Mouse (Mus musculus): ENCODE results near the gene Pef1. TPM values are rescaled to one million over a fixed set of nuclear protein-coding genes. Genes with fewer than 3 reads are reported as not detected.

Pef1 gene
- polyA plus RNA-seq, 1 experiment from 2014 or later: 41.3 TPM

GRCm38 (mm10) chr4:130103632-130104031, 1.3 kb downstream of the Pef1 start:
- ATAC-seq (ENCODE audit: low read depth) (no peak), DNase-seq (no peak)
- Histone ChIP-seq H3K9ac (no peak overlapping the region), H3K4me1 (replicated peaks) (peaks cover 20% of the 10 kb centered on the region), H3K4me2 (no peak overlapping the region), H3K27me3 (peaks cover 18% of the 10 kb centered on the region), H3K36me3 (no peaks in the 10 kb centered on the region), H3K4me3 (replicated peaks) (no peak overlapping the region), H3K9me3 (replicated peaks) (0 out of 2 replicates have a peak, but pooled peaks cover 6% of the 10 kb centered on the region), H3K27ac (no peak overlapping the region)
- 67% methylated on average over 12 of the region's 12 CpGs for WGBS (ENCODE audit: insufficient replicate concordance)

- Histone ChIP-seq H3K4me3 (replicated peaks) (no peak overlapping the region), H3K9ac (no peak overlapping the region), H3K27ac (no peak overlapping the region), H3K4me2 (no peak overlapping the region), H3K27me3 (peaks cover 16% of the 10 kb centered on the region), H3K9me3 (replicated peaks) (0 out of 2 replicates have a peak, but pooled peaks cover 6% of the 10 kb centered on the region), H3K4me1 (replicated peaks) (peaks cover 29% of the 10 kb centered on the region), H3K36me3 (no peaks in the 10 kb centered on the region)
- no peak for ATAC-seq (ENCODE audit: low read depth)
- 26% methylated on average over 4 of the region's 4 CpGs for WGBS (ENCODE audit: insufficient replicate concordance)
- no peak for DNase-seq
Observed at GRCm38 (mm10) chr4:130104584-130104983, 2.2 kb downstream of the Pef1 start.

- H3K4me3 ChIP-seq (replicated peaks): peak overlapping the region; percentile 82
- H3K4me1 ChIP-seq (replicated peaks): peaks cover 51% of the 10 kb centered on the region
- DNase-seq (no peak), ATAC-seq (ENCODE audit: low read depth) (peak; percentile 21)
- WGBS (ENCODE audit: insufficient replicate concordance): 10% methylated on average over 14 of the region's 14 CpGs
- H3K4me2 ChIP-seq: peak overlapping the region; percentile 52
- peaks cover 3% of the 10 kb centered on the region; the same call in 1 of the 2 replicates for H3K27me3 ChIP-seq
- H3K9ac ChIP-seq: peak overlapping the region; percentile 79; the same call in 1 of the 2 replicates
- no peaks in the 10 kb centered on the region for H3K36me3 ChIP-seq
- peak overlapping the region; percentile 90 for H3K27ac ChIP-seq
- 0 out of 2 replicates have a peak, but pooled peaks cover 6% of the 10 kb centered on the region for H3K9me3 ChIP-seq (replicated peaks)
Observed at GRCm38 (mm10) chr4:130107065-130107443, 4.7 kb downstream of the Pef1 start.

- peak overlapping the region; percentile 76 for H3K4me2 ChIP-seq
- DNase-seq (peak; percentile 99), ATAC-seq (ENCODE audit: low read depth) (peak; percentile 91)
- under 1% methylated on average over 39 of the region's 39 CpGs for WGBS (ENCODE audit: insufficient replicate concordance)
- H3K27ac ChIP-seq: peak overlapping the region; percentile 90
- H3K4me1 ChIP-seq (replicated peaks): peaks cover 56% of the 10 kb centered on the region
- no peaks in the 10 kb centered on the region for H3K27me3 ChIP-seq
- H3K36me3 ChIP-seq: no peaks in the 10 kb centered on the region
- peak overlapping the region; percentile 82 for H3K4me3 ChIP-seq (replicated peaks)
- H3K9ac ChIP-seq: peak overlapping the region; percentile 79
- H3K9me3 ChIP-seq (replicated peaks): 0 out of 2 replicates have a peak, but pooled peaks cover 6% of the 10 kb centered on the region
Observed at GRCm38 (mm10) chr4:130107444-130108131, 5.2 kb downstream of the Pef1 start.

DNA sequence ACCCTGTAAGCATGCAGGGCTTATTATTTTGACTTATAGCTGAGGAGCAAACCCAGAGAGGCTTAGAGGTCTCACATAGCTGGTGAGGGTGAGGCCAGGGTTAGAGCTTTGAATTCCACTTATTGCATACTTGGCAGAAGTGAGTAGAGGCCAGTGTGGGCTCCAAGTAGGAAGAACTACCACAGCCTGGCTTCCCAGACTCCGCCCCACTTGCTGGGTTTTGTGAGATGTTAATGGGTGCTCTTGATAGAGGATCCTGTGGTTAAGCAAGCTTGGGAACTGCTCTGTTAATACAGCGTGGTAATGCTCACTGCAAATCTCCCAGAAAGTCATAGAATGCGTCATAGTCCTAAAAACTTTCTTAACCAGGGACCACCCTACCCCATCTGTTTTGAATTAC, 6.6 kb downstream of the Pef1 start:
- peak overlapping the region; percentile 79 for H3K9ac ChIP-seq
- H3K4me1 ChIP-seq (replicated peaks): peaks cover 62% of the 10 kb centered on the region
- peak overlapping the region; percentile 82 for H3K4me3 ChIP-seq (replicated peaks)

DNA sequence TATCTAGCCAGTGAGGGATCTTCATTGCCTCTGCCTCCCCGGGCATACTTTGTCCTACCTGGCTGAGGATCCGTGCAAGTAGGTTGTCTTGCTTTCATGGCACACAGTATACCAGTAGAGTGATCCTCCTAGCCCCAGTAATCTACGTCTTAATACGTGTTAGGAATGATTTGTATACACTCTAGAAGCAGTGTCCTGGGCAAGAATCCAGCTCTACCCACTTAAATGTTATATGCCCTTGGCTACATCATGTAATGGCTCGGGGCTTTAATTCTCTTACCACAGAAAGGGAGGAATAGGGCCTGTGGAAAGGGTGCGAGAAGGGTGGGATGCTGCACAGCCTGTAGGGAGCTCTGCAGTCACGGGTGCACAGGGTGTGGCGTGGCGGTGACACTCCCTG, 7.3 kb downstream of the Pef1 start:
- 76% methylated on average over 9 of the region's 9 CpGs for WGBS (ENCODE audit: insufficient replicate concordance)
- DNase-seq (no peak), ATAC-seq (ENCODE audit: low read depth) (no peak)
- H3K27ac ChIP-seq: peak overlapping the region; percentile 6; the same call in 1 of the 2 replicates
- H3K27me3 ChIP-seq: no peaks in the 10 kb centered on the region
- peaks cover 59% of the 10 kb centered on the region for H3K4me1 ChIP-seq (replicated peaks)
- no peak overlapping the region for H3K4me3 ChIP-seq (replicated peaks)
- H3K9me3 ChIP-seq (replicated peaks): no peaks in the 10 kb centered on the region
- H3K4me2 ChIP-seq: no peak overlapping the region
- H3K9ac ChIP-seq: 0 out of 2 replicates have a peak overlapping the region, but pooled peaks have one; percentile 79
- peaks cover 3% of the 10 kb centered on the region; the same call in 1 of the 2 replicates for H3K36me3 ChIP-seq

More for the DNA sequence above, 6.6 kb downstream of the Pef1 start:
- Histone ChIP-seq H3K9me3 (replicated peaks) (0 out of 2 replicates have a peak, but pooled peaks cover under 1% of the 10 kb centered on the region), H3K4me2 (peak overlapping the region; percentile 76), H3K27ac (peak overlapping the region; percentile 90; the same call in 1 of the 2 replicates), H3K36me3 (peaks cover 3% of the 10 kb centered on the region; the same call in 1 of the 2 replicates), H3K27me3 (no peaks in the 10 kb centered on the region)
- no peak for ATAC-seq (ENCODE audit: low read depth)
- no peak for DNase-seq
- 31% methylated on average over 3 of the region's 3 CpGs for WGBS (ENCODE audit: insufficient replicate concordance)

GRCm38 (mm10) chr4:130110091-130110490, 7.7 kb downstream of the Pef1 start:
- no peak overlapping the region for H3K4me2 ChIP-seq
- no peaks in the 10 kb centered on the region for H3K9me3 ChIP-seq (replicated peaks)
- no peak overlapping the region for H3K27ac ChIP-seq
- H3K4me1 ChIP-seq (replicated peaks): peaks cover 57% of the 10 kb centered on the region
- H3K4me3 ChIP-seq (replicated peaks): no peak overlapping the region
- 81% methylated on average over 7 of the region's 7 CpGs for WGBS (ENCODE audit: insufficient replicate concordance)
- DNase-seq: no peak
- no peak overlapping the region for H3K9ac ChIP-seq
- no peaks in the 10 kb centered on the region for H3K27me3 ChIP-seq
- no peak for ATAC-seq (ENCODE audit: low read depth)
- peaks cover 7% of the 10 kb centered on the region; the same call in 1 of the 2 replicates for H3K36me3 ChIP-seq

DNA sequence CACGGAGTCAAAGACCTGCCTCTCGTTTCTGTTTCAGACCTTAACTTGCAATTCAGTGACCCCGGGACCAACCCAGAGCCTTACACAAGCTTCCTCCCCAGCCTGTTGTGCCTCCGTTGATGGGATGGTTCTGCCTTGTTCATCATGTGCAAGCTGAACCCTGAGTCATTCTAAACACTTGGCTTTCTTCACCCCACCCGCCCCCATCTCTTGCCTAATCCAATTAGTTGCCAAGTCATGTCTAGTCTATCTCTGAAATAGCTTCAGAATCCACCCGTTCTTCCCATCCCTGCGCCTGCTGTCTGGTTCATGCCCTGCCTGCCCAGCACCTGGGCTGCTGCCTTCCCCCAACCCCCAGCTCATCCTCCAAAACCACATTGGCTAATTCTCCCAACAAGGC, 9.9 kb downstream of the Pef1 start:
- no peak overlapping the region for H3K4me3 ChIP-seq (replicated peaks)
- no peaks in the 10 kb centered on the region for H3K9me3 ChIP-seq (replicated peaks)
- peak overlapping the region; percentile 37; the same call in 1 of the 2 replicates for H3K27ac ChIP-seq
- peak; percentile 18 for DNase-seq
- peak; percentile 56 for ATAC-seq (ENCODE audit: low read depth)
- no peak overlapping the region for H3K9ac ChIP-seq
- WGBS (ENCODE audit: insufficient replicate concordance): 60% methylated on average over 7 of the region's 7 CpGs
- 0 out of 2 replicates have a peak overlapping the region, but pooled peaks have one; percentile 2 for H3K4me2 ChIP-seq
- H3K4me1 ChIP-seq (replicated peaks): peaks cover 56% of the 10 kb centered on the region
- H3K36me3 ChIP-seq: peaks cover 11% of the 10 kb centered on the region; the same call in 1 of the 2 replicates
- no peaks in the 10 kb centered on the region for H3K27me3 ChIP-seq

GRCm38 (mm10) chr4:130112732-130113131, 10.4 kb downstream of the Pef1 start:
- no peak overlapping the region for H3K4me3 ChIP-seq (replicated peaks)
- H3K9ac ChIP-seq: no peak overlapping the region
- no peak for DNase-seq
- 88% methylated on average over 1 of the region's 1 CpGs for WGBS (ENCODE audit: insufficient replicate concordance)
- H3K36me3 ChIP-seq: peaks cover 11% of the 10 kb centered on the region; the same call in 1 of the 2 replicates
- H3K4me2 ChIP-seq: 0 out of 2 replicates have a peak overlapping the region, but pooled peaks have one; percentile 2
- no peaks in the 10 kb centered on the region for H3K27me3 ChIP-seq
- no peak for ATAC-seq (ENCODE audit: low read depth)
- peaks cover 56% of the 10 kb centered on the region for H3K4me1 ChIP-seq (replicated peaks)
- no peaks in the 10 kb centered on the region for H3K9me3 ChIP-seq (replicated peaks)
- H3K27ac ChIP-seq: peak overlapping the region; percentile 37; the same call in 1 of the 2 replicates

GRCm38 (mm10) chr4:130120752-130121151, 18.4 kb downstream of the Pef1 start:
- H3K9me3 ChIP-seq (replicated peaks): no peaks in the 10 kb centered on the region
- peaks cover 6% of the 10 kb centered on the region; the same call in 1 of the 2 replicates for H3K4me1 ChIP-seq (replicated peaks)
- no peak overlapping the region for H3K27ac ChIP-seq
- ATAC-seq (ENCODE audit: low read depth) (no peak), DNase-seq (no peak)
- 61% methylated on average over 4 of the region's 4 CpGs for WGBS (ENCODE audit: insufficient replicate concordance)
- peaks cover 48% of the 10 kb centered on the region for H3K36me3 ChIP-seq
- H3K9ac ChIP-seq: no peak overlapping the region
- no peaks in the 10 kb centered on the region for H3K27me3 ChIP-seq
- no peak overlapping the region for H3K4me2 ChIP-seq
- no peak overlapping the region for H3K4me3 ChIP-seq (replicated peaks)

DNA sequence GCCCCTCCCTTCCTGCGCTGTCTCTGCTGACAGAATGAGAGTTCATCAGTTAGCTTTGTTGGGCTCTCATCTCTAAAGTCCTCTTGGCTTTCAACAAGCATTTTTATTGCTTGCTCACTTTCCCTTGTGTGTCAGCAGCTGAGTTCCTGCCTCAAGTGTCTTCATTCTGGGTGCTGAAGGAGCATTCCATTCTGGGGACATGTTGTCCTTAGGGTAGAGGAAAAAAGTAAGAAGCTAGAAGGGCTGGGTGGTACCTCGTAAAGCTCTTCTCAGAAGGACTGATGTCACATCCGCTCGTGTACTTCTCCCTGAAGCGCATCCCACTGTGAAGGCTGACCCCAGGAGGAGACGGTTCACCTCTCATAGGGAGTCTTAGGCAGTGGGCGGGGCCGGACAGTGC, 19.2 kb downstream of the Pef1 start:
- Histone ChIP-seq H3K36me3 (peaks cover 56% of the 10 kb centered on the region), H3K4me3 (replicated peaks) (no peak overlapping the region), H3K27ac (no peak overlapping the region), H3K9me3 (replicated peaks) (no peaks in the 10 kb centered on the region), H3K27me3 (no peaks in the 10 kb centered on the region), H3K4me1 (replicated peaks) (0 out of 2 replicates have a peak, but pooled peaks cover 4% of the 10 kb centered on the region), H3K9ac (no peak overlapping the region), H3K4me2 (no peak overlapping the region)
- DNase-seq (no peak), ATAC-seq (ENCODE audit: low read depth) (no peak)
- 78% methylated on average over 8 of the region's 8 CpGs for WGBS (ENCODE audit: insufficient replicate concordance)
